Mouse (Mus musculus) G1E (cell line): ENCODE results near the gene Ccl2.

Source experiments
- CTCF ChIP-seq: IDR thresholded peaks from 2 replicates; pipeline ENCODE4 v1.5.1; 2012; ENCODE audit warnings: low read depth, low read length, inconsistent platforms, mixed read lengths
- TAL1 ChIP-seq: conservative IDR thresholded peaks from 2 replicates; pipeline ENCODE4 v1.6.1; 2012; ENCODE audit warnings: low read depth, low read length, inconsistent platforms, mixed read lengths

GRCm38 (mm10) chr11:82045471-82045870 lies 10.1 kb downstream of the Ccl2 start, which contains the start of gene Ccl7:
- TF ChIP-seq CTCF = no peak
- no peak for TF ChIP-seq TAL1
